Mouse (Mus musculus) neutrophil, adult 5-6 weeks (primary cell): Measurements from ENCODE around the gene Ube2g2. TPM values are rescaled to one million over a fixed set of nuclear protein-coding genes. Genes with fewer than 3 reads are reported as not detected.
"Not testable (repeated sequence)": the region's sequence is repeated elsewhere in the genome, so short reads cannot be mapped to it uniquely, and the experiment has no call there.

ENCODE experiments used
- ATAC-seq: fragments of 151-379, 151-347 bp; 2 replicates; pipeline ENCODE4 v1.8.0; 2017; ENCODE audit warnings: mild to moderate bottlenecking, moderate TSS enrichment; ENCODE audit not compliant: insufficient number of reproducible peaks, poor library complexity, low FRiP score, severe bottlenecking; ENCODE audit errors: extremely low read depth
- total RNA-seq: library from RNA; stranded (forward); fragments of 200-1000 nt; gene quantifications from 2 replicates; pipeline ENCODE4 v1.2.3, GENCODE M21; 2017

Gene Ube2g2
- total RNA-seq, 1 experiment from 2014 or later: 21.9 TPM

DNA sequence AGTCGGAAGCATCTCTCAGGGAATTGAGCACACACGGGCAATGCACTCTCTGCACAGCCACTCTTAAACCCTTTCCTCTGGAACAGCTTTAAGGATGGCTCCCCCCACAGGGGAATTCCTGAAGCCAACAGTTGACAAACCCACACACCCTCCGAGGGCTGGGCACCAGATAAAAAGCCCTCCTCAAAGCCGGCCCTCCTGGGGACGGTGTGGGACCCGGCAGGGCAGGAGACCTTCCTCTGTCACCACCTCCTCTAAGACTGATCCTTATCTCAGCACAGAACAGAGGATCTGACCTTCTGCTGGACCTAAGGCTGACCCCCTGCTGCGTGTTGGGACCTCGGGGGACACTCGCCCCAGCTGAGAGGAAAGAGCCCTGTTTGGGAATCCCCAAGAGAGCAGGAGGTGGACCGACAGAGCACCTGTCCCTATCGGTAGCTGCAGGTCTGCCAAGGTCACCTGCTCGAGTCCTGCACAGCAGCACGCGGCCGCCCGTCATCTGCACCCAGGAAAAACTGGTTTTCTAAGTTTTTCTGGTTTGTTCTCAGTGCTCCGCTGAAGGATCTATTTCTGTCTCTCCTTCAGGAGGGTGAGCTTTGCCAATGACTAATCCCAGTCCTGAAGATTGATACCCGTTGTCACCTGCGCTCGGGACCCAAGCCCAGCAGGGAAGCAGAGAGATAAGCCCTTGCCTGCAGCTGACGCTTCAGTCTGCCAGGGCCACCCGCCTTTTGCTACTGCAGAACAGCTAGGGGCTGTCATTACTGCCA is 64.0 kb downstream of the Ube2g2 start, which contains the start of gene Tspear:
Gene Tspear, plus strand, starts transcription at position 675 of the 770 bp plus-strand sequence.
- ATAC-seq: no peak

DNA sequence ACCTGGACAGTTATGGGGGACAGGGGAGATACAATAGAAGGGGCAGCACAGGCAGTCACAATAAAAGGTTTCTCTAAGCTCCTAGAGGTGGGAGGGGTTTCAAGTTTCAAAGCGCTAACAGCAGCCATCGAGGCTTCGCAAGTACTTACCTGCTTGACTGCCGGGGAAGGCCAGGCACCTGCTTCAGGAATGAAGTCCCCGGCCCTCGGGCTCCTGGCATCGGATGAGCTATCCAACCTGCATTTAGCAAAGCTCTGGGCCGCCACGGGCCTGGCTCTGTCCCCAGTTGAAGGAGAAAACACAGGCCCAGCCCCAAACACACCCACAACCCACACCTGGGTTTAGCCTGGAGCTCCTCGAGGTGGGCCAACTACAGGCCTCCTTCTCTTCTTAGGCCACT is 64.9 kb downstream of the Ube2g2 start:
- no peak for ATAC-seq

DNA sequence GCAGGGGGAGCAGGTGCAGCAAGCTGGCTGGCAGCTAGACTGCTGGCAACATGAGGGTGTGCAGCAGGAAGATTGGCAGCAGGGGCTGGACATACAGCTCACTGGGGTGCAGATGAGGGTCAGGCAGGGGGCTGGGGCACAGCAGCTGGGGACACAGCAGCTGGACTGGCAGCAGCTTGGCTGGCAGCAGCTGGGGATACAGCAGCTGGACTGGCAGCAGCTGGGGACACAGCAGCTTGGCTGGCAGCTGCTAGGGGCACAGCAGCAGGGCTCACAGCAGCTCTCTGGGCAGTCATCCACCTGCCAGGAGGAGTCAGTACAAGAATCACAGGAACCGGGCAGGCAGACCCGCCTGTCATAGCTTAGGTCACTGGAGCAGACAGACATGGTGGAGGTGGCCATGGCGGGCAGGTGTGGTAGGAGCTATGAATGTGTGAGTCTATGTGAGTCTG is 68.3 kb downstream of the Ube2g2 start, which contains the start of gene Gm19402:
Gene Gm19402, minus strand, starts transcription at position 402 of the 452 bp plus-strand sequence.
- not testable (repeated sequence) for ATAC-seq

Other genes with a start within 250 kb of the Ube2g2 start
- gene Adarb1, start 204.0 kb upstream of the Ube2g2 start, total RNA-seq: 0.35 and 0.74 TPM in 2 replicates
- gene Fam207a, start 106.5 kb upstream of the Ube2g2 start, total RNA-seq: 23.3 and 29.5 TPM in 2 replicates
- 452 and 473 TPM in 2 replicates for gene Itgb2, start 92.0 kb upstream of the Ube2g2 start, total RNA-seq
- 78.7 and 87.5 TPM in 2 replicates for gene Pttg1ip, start 40.6 kb upstream of the Ube2g2 start, total RNA-seq
- gene Sumo3, start 16.2 kb upstream of the Ube2g2 start, total RNA-seq: 32.6 and 52.2 TPM in 2 replicates
- not detected in 2 replicates for gene Gm49325, start 16.1 kb upstream of the Ube2g2 start, total RNA-seq
- not detected in 2 replicates for gene Tspear, start 64.3 kb downstream of the Ube2g2 start, total RNA-seq
- not detected in 2 replicates for gene Gm19402, start 68.5 kb downstream of the Ube2g2 start, total RNA-seq
- gene Gm9508, start 75.0 kb downstream of the Ube2g2 start, total RNA-seq: not detected in 2 replicates
- not detected in 2 replicates for gene Gm10272, start 84.4 kb downstream of the Ube2g2 start, total RNA-seq
- not detected in 2 replicates for gene Gm10024, start 89.2 kb downstream of the Ube2g2 start, total RNA-seq
- gene Gm10142, start 93.5 kb downstream of the Ube2g2 start, total RNA-seq: not detected in 2 replicates
- not detected in 2 replicates for gene Krtap12-1, start 98.3 kb downstream of the Ube2g2 start, total RNA-seq
- gene Gm10100, start 104.2 kb downstream of the Ube2g2 start, total RNA-seq: not detected in 2 replicates
- not detected in 2 replicates for gene Gm18596, start 120.4 kb downstream of the Ube2g2 start, total RNA-seq
- gene Gm9736, start 129.1 kb downstream of the Ube2g2 start, total RNA-seq: not detected in 2 replicates
- not detected in 2 replicates for gene Gm3233, start 137.4 kb downstream of the Ube2g2 start, total RNA-seq
- not detected in 2 replicates for gene Gm3238, start 149.1 kb downstream of the Ube2g2 start, total RNA-seq
- not detected in 2 replicates for gene Gm7138, start 154.7 kb downstream of the Ube2g2 start, total RNA-seq
- not detected in 2 replicates for gene Gm3250, start 160.3 kb downstream of the Ube2g2 start, total RNA-seq
- not detected in 2 replicates for gene Gm7137, start 165.9 kb downstream of the Ube2g2 start, total RNA-seq
- gene Gm9639, start 172.8 kb downstream of the Ube2g2 start, total RNA-seq: not detected in 2 replicates
- gene Gm19668, start 176.9 kb downstream of the Ube2g2 start, total RNA-seq: not detected in 2 replicates
- gene Gm9507, start 189.6 kb downstream of the Ube2g2 start, total RNA-seq: not detected in 2 replicates
- gene Gm2696, start 192.4 kb downstream of the Ube2g2 start, total RNA-seq: not detected in 2 replicates
- gene Krtap10-4, start 204.8 kb downstream of the Ube2g2 start, total RNA-seq: not detected in 2 replicates
- gene Krtap10-10, start 213.7 kb downstream of the Ube2g2 start, total RNA-seq: not detected in 2 replicates
- gene Gm36176, start 224.5 kb downstream of the Ube2g2 start, total RNA-seq: not detected in 2 replicates
- gene Gm10318, start 230.6 kb downstream of the Ube2g2 start, total RNA-seq: not detected in 2 replicates
- not detected in 2 replicates for gene Gm3285, start 239.7 kb downstream of the Ube2g2 start, total RNA-seq